Mouse (Mus musculus) forebrain, postnatal 0 days (tissue): ENCODE measurements at regions not wholly inside any gene's neighbourhood (a gene's known extent, or its start where the extent isn't known, plus 50 kb on each side); places are given as distances from the start of the nearest gene placed in this dataset.

Experiments used
- ATAC-seq: fragments of 200-750 bp; cut with Nextera tagmentation; 2 replicates; pipeline ENCODE4 v1.8.0; 2017; ENCODE audit warnings: mild to moderate bottlenecking, moderate library complexity
- DNase-seq: peaks from one replicate; pipeline ENCODE4 v3.0.0-alpha.2; 2015
- H3K27ac ChIP-seq: fragments of 300-500 bp; sonication (generic); 2 replicates; pipeline ENCODE4 v1.5.1; 2014; ENCODE audit warnings: low read depth, mild to moderate bottlenecking, antibody characterized with exemption, low read length, moderate library complexity, mixed read lengths
- H3K27me3 ChIP-seq: fragments of 300-500 bp; sonication (generic); 2 replicates; pipeline ENCODE4 v1.6.1; 2014; ENCODE audit warnings: mild to moderate bottlenecking, low read length, mixed read lengths; ENCODE audit not compliant: insufficient read depth
- H3K36me3 ChIP-seq: fragments of 300-500 bp; sonication (generic); 2 replicates; pipeline ENCODE4 v1.6.1; 2014; ENCODE audit warnings: mild to moderate bottlenecking, moderate library complexity; ENCODE audit not compliant: insufficient read depth
- H3K4me1 ChIP-seq: fragments of 300-500 bp; sonication (generic); 2 replicates; pipeline ENCODE4 v1.6.1; 2014; ENCODE audit warnings: antibody characterized with exemption; ENCODE audit not compliant: insufficient read depth
- H3K4me2 ChIP-seq: fragments of 300-500 bp; sonication (generic); 2 replicates; pipeline ENCODE4 v1.6.1; 2014; ENCODE audit warnings: low read depth, mild to moderate bottlenecking, moderate library complexity
- H3K4me3 ChIP-seq: fragments of 300-500 bp; sonication (generic); 2 replicates; pipeline ENCODE4 v1.5.1; 2014; ENCODE audit warnings: low read depth, low read length, mixed read lengths
- H3K9ac ChIP-seq: fragments of 300-500 bp; sonication (generic); 2 replicates; pipeline ENCODE4 v1.6.1; 2014; ENCODE audit warnings: mild to moderate bottlenecking
- H3K9me3 ChIP-seq: fragments of 300-500 bp; sonication (generic); 2 replicates; pipeline ENCODE4 v1.6.1; 2016; ENCODE audit warnings: low read length
- CTCF ChIP-seq: sonication (generic); IDR thresholded peaks from 2 replicates; pipeline ENCODE4 v1.5.1; 2016; ENCODE audit warnings: antibody characterized with exemption, control low read depth, low read depth
- WGBS: fragments of 180-500 bp; shearing (Covaris S2); extraction: QIAGEN DNeasy Blood & Tissue Kit; methylation state at CpG from one replicate; pipeline ENCODE4 v1.1.7; 2014; 5-methylcytosine and 5-hydroxymethylcytosine counted together

GRCm38 (mm10) chr1:92359473-92359872 lies 114.2 kb downstream of the Ndufa10 start:
- DNase-seq (no peak), ATAC-seq (no peak)
- no peak overlapping the region for H3K9ac ChIP-seq
- H3K27ac ChIP-seq: no peak overlapping the region
- TF ChIP-seq CTCF: no peak
- WGBS: 96% methylated on average over 2 of the region's 2 CpGs
- H3K4me1 ChIP-seq: no peaks in the 10 kb centered on the region
- H3K27me3 ChIP-seq: no peaks in the 10 kb centered on the region
- H3K4me3 ChIP-seq: no peak overlapping the region
- no peak overlapping the region for H3K4me2 ChIP-seq
- no peaks in the 10 kb centered on the region for H3K9me3 ChIP-seq
- H3K36me3 ChIP-seq: no peaks in the 10 kb centered on the region

GRCm38 (mm10) chr1:92358758-92359287 lies 114.8 kb downstream of the Ndufa10 start:
- Histone ChIP-seq H3K36me3 (no peaks in the 10 kb centered on the region), H3K4me1 (no peaks in the 10 kb centered on the region), H3K27me3 (no peaks in the 10 kb centered on the region), H3K27ac (no peak overlapping the region), H3K4me3 (no peak overlapping the region), H3K4me2 (no peak overlapping the region), H3K9me3 (no peaks in the 10 kb centered on the region), H3K9ac (no peak overlapping the region)
- DNase-seq: no peak
- no peak for TF ChIP-seq CTCF
- WGBS: 92% methylated on average over 8 of the region's 8 CpGs
- ATAC-seq: no peak

DNA sequence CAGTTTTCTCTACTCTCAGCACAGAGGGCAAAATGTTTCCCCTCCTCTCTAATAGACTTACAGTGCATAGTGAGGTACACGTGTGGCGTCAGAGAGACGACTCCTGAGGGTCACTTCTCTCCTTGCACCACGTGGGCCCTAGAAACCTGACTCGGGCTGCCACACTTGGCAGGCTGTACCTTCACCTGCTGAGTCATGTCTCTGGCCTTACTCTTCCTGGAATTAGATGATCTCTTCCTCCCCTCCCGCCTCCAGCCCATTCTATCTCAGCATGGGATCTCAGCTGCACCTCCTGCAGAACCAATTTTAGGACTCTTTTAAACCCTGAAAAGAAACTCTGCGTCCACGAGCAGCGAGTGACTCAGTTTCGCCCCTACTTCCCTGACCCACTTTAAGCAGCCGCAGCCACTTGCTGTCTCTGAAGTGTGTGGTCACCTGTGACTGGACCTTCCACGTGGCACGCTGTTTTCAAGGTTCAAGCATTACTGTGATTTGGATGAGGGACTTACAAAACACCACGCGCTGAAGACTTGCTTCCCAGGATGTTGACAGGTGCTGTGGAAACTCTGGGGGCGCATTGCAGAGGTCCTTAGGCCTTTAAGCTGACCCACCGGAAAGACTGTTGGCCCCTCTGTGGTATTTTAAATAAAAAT lies 125.2 kb downstream of the Ndufa10 start:
- Histone ChIP-seq H3K9ac (no peak overlapping the region), H3K27ac (no peak overlapping the region), H3K36me3 (no peaks in the 10 kb centered on the region), H3K4me3 (no peak overlapping the region), H3K27me3 (no peaks in the 10 kb centered on the region), H3K4me1 (no peaks in the 10 kb centered on the region), H3K9me3 (no peaks in the 10 kb centered on the region), H3K4me2 (no peak overlapping the region)
- no peak for ATAC-seq
- DNase-seq: no peak
- TF ChIP-seq CTCF: no peak
- 54% methylated on average over 17 of the region's 17 CpGs for WGBS

GRCm38 (mm10) chr1:92347656-92348055 lies 126.0 kb downstream of the Ndufa10 start:
- Histone ChIP-seq H3K27ac (no peak overlapping the region), H3K36me3 (no peaks in the 10 kb centered on the region), H3K4me3 (no peak overlapping the region), H3K9me3 (no peaks in the 10 kb centered on the region), H3K9ac (no peak overlapping the region), H3K4me2 (no peak overlapping the region), H3K4me1 (no peaks in the 10 kb centered on the region), H3K27me3 (no peaks in the 10 kb centered on the region)
- WGBS: 74% methylated on average over 9 of the region's 9 CpGs
- DNase-seq (no peak), ATAC-seq (no peak)
- TF ChIP-seq CTCF: no peak

DNA sequence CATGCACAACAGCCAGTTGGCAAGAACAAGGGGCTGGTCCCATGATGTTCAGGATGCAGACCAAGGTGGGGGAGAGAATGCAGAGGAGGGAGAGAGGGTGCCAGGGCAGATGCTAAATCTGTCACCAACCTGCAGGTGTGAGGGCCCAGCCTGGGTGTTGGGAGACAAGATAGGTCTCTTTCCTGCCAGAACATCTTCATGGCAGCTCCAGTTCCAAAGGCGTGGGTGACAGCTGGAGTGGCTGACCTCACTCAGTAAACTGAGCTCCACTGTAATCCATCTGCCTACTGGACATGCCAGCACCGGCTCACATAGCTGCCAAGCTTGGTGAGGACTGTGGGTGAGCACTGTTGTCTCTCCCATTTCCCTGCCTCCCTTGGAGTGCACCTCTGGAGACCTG lies 129.9 kb downstream of the Ndufa10 start:
- Histone ChIP-seq H3K4me1 (no peaks in the 10 kb centered on the region), H3K36me3 (no peaks in the 10 kb centered on the region), H3K27ac (no peak overlapping the region), H3K27me3 (no peaks in the 10 kb centered on the region), H3K4me3 (no peak overlapping the region), H3K4me2 (no peak overlapping the region), H3K9me3 (no peaks in the 10 kb centered on the region), H3K9ac (no peak overlapping the region)
- no peak for TF ChIP-seq CTCF
- ATAC-seq (no peak), DNase-seq (no peak)
- WGBS: 97% methylated on average over 2 of the region's 2 CpGs

DNA sequence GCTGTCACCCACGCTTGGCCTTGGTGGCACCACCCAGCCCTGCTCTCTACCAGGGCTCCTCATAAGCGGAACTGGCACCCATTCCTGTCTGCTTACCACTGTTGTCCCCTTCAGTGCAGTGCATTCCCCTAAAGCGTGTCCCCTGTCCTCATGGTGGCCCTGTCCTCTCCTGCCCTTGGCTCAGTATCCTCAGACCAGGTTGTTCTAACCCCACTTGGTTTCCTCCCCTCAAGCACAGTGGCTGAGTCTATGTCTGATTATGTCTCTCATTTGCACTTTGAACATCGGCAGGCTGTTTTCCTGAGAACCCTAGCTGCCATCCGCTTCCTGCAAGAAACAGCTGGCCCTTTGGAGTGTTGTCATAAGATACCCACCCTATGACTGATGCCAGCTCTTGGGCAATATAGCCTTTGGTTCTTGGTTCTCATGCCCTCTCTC lies 130.5 kb downstream of the Ndufa10 start:
- H3K4me3 ChIP-seq: no peak overlapping the region
- no peaks in the 10 kb centered on the region for H3K27me3 ChIP-seq
- no peak overlapping the region for H3K4me2 ChIP-seq
- no peaks in the 10 kb centered on the region for H3K36me3 ChIP-seq
- ATAC-seq (no peak), DNase-seq (no peak)
- WGBS: 92% methylated on average over 5 of the region's 5 CpGs
- no peak for TF ChIP-seq CTCF
- H3K9ac ChIP-seq: no peak overlapping the region
- H3K27ac ChIP-seq: no peak overlapping the region
- H3K4me1 ChIP-seq: no peaks in the 10 kb centered on the region
- H3K9me3 ChIP-seq: no peaks in the 10 kb centered on the region

DNA sequence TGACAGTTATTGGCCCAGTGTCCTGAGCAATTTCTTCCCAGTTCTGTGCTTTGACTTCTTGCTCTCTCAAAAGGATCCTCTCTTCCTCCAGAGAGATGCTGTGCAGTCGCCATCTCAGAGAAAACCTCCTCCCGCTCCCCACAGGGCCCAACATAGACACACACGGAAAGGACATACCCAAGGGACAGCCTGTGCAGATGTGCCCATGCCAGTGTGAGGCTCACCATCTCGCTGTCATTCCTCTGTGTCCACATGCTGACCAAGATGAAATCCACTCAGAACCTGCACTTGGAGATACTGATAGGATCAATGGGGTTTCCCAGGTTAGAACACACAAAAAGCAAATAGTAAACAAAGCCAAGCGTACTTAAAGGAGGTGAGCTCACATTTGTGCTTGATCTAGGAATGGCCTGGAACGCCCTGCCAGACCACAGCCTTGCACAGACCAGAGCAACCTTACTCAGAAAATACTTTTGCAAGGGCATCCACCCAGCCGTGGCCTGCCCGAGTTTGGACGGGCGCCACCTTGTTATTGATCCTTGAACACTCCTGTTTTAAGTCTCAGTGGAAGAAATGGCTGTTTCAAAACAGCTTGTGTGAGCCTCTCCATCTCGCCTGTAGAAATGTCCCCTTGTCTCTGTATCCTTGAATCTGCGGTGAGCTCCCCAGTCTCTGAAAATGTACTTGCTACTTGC lies 131.7 kb downstream of the Ndufa10 start:
- 89% methylated on average over 12 of the region's 12 CpGs for WGBS
- Histone ChIP-seq H3K27ac (no peak overlapping the region), H3K36me3 (no peaks in the 10 kb centered on the region), H3K4me3 (no peak overlapping the region), H3K4me1 (no peaks in the 10 kb centered on the region), H3K27me3 (no peaks in the 10 kb centered on the region), H3K9me3 (no peaks in the 10 kb centered on the region), H3K4me2 (no peak overlapping the region), H3K9ac (no peak overlapping the region)
- TF ChIP-seq CTCF: no peak
- DNase-seq: no peak
- no peak for ATAC-seq
